Mouse (Mus musculus): ENCODE data around the gene Spout1.
A peak's percentile ranks its signal among the peaks of the same experiment; 100 is the strongest.

Gene Spout1

GRCm38 (mm10) chr2:30130156-30130555 lies 48.1 kb downstream of the Spout1 start:
- DNase-seq (ENCODE audit: low read depth) = no peak

- peak; percentile 84 for DNase-seq (ENCODE audit: low read depth)
Observed at GRCm38 (mm10) chr2:30128789-30129188, 49.5 kb downstream of the Spout1 start.

- peak; percentile 95 for DNase-seq (ENCODE audit: low read depth)
Observed at GRCm38 (mm10) chr2:30124472-30125274, 53.6 kb downstream of the Spout1 start, which contains the start of gene Zer1. Gene Zer1 (minus strand): TSS chr2:30124585.

GRCm38 (mm10) chr2:30123729-30124471 lies 54.4 kb downstream of the Spout1 start:
- DNase-seq (ENCODE audit: low read depth) = no peak

All from 416B (cell line).